Mouse (Mus musculus): ENCODE results near the gene Dnm3. TPM values are rescaled to one million over a fixed set of nuclear protein-coding genes. Genes with fewer than 3 reads are reported as not detected.

Dnm3 gene
- total RNA-seq, 2 experiments from 2014 or later: 107 to 110 TPM

- intact Hi-C loops (cut with DNase I): no loop called here
These were observed 394.5 kb downstream of the Dnm3 start for GRCm38 (mm10) chr1:162083354-162083753.

GRCm38 (mm10) chr1:162082711-162083110 is 395.1 kb downstream of the Dnm3 start:
- no peak for DNase-seq
- intact Hi-C loops (cut with DNase I): no loop called here

More at GRCm38 (mm10) chr1:162083354-162083753, 394.5 kb downstream of the Dnm3 start:
- no peak for DNase-seq

GRCm38 (mm10) chr1:162081693-162082372 is 396.0 kb downstream of the Dnm3 start:
- DNase-seq: no peak
- intact Hi-C loops (cut with DNase I): no loop called here

GRCm38 (mm10) chr1:162079989-162080388 is 397.8 kb downstream of the Dnm3 start:
- intact Hi-C loops (cut with DNase I): no loop called here
- DNase-seq: no peak

GRCm38 (mm10) chr1:162077454-162077853 is 400.4 kb downstream of the Dnm3 start:
- intact Hi-C loops (cut with DNase I): no loop called here
- no peak for DNase-seq

- DNase-seq: no peak
- intact Hi-C loops (cut with DNase I): no loop called here
These were observed 401.2 kb downstream of the Dnm3 start for GRCm38 (mm10) chr1:162076581-162077001.

- no peak for DNase-seq
- intact Hi-C loops (cut with DNase I): no loop called here
These were observed 402.0 kb downstream of the Dnm3 start for GRCm38 (mm10) chr1:162075831-162076230.

- intact Hi-C loops (cut with DNase I): no loop called here
- peak; percentile 16 for DNase-seq
These were observed 402.4 kb downstream of the Dnm3 start for GRCm38 (mm10) chr1:162075416-162075815.

- DNase-seq: no peak
- intact Hi-C loops (cut with DNase I): no loop called here
These were observed 403.0 kb downstream of the Dnm3 start for GRCm38 (mm10) chr1:162074626-162075410.

GRCm38 (mm10) chr1:162072917-162073578 is 404.8 kb downstream of the Dnm3 start:
- intact Hi-C loops (cut with DNase I): no loop called here
- DNase-seq: no peak

GRCm38 (mm10) chr1:162053608-162054007 is 424.2 kb downstream of the Dnm3 start:
- intact Hi-C loops (cut with DNase I): no loop called here

GRCm38 (mm10) chr1:162053186-162053585 is 424.6 kb downstream of the Dnm3 start:
- intact Hi-C loops (cut with DNase I): no loop called here
- no peak for DNase-seq

More at GRCm38 (mm10) chr1:162053608-162054007, 424.2 kb downstream of the Dnm3 start:
- no peak for DNase-seq

GRCm38 (mm10) chr1:162052755-162053154 is 425.1 kb downstream of the Dnm3 start:
- intact Hi-C loops (cut with DNase I): no loop called here

GRCm38 (mm10) chr1:162052138-162052537 is 425.7 kb downstream of the Dnm3 start:
- intact Hi-C loops (cut with DNase I): no loop called here
- no peak for DNase-seq

More at GRCm38 (mm10) chr1:162052755-162053154, 425.1 kb downstream of the Dnm3 start:
- DNase-seq: no peak

GRCm38 (mm10) chr1:162051710-162052109 is 426.1 kb downstream of the Dnm3 start:
- no peak for DNase-seq
- intact Hi-C loops (cut with DNase I): no loop called here

GRCm38 (mm10) chr1:162047673-162048072 is 430.2 kb downstream of the Dnm3 start:
- intact Hi-C loops (cut with DNase I): no loop called here
- DNase-seq: no peak

- DNase-seq: no peak
- intact Hi-C loops (cut with DNase I): no loop called here
These were observed 433.8 kb downstream of the Dnm3 start for GRCm38 (mm10) chr1:162043788-162044717.

- intact Hi-C loops (cut with DNase I): no loop called here
- no peak for DNase-seq
These were observed 434.6 kb downstream of the Dnm3 start for GRCm38 (mm10) chr1:162043216-162043615.

GRCm38 (mm10) chr1:162042384-162042783 is 435.4 kb downstream of the Dnm3 start:
- no peak for DNase-seq
- intact Hi-C loops (cut with DNase I): no loop called here
